Mouse (Mus musculus): ENCODE measurements around the gene Rps27.

Rps27 gene

GRCm38 (mm10) chr3:90231075-90231474 is 17.6 kb upstream of the Rps27 start:
- DNase-seq (ENCODE audit: low read depth): no peak

- no peak for DNase-seq (ENCODE audit: low read depth)
Measured at GRCm38 (mm10) chr3:90224331-90224730, 10.9 kb upstream of the Rps27 start.

- no peak for DNase-seq (ENCODE audit: low read depth)
Measured at GRCm38 (mm10) chr3:90222941-90223340, 9.5 kb upstream of the Rps27 start.

DNA sequence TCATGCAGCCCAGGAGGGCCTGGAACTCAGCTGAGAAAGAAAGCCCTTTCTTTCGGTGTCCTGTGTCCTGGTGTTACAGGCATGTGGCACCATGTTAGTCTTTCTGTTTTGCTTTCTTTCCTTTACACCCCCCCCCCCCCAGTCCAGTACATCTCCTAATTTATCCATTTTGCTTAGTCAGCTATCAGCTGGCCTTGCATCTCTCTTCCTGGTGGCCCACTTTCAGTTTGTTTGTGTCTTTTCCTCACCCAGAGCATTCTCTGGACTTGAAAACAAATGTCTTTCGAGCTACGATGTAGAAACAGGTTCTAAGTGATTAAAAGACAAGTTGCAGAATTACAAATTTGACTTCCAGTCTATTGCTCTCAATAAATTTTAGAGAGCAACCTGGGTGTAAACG is 9.0 kb upstream of the Rps27 start:
- DNase-seq (ENCODE audit: low read depth): no peak

GRCm38 (mm10) chr3:90221123-90221522 is 7.7 kb upstream of the Rps27 start:
- DNase-seq (ENCODE audit: low read depth): no peak

- no peak for DNase-seq (ENCODE audit: low read depth)
Measured at GRCm38 (mm10) chr3:90220531-90220951, 7.1 kb upstream of the Rps27 start.

DNA sequence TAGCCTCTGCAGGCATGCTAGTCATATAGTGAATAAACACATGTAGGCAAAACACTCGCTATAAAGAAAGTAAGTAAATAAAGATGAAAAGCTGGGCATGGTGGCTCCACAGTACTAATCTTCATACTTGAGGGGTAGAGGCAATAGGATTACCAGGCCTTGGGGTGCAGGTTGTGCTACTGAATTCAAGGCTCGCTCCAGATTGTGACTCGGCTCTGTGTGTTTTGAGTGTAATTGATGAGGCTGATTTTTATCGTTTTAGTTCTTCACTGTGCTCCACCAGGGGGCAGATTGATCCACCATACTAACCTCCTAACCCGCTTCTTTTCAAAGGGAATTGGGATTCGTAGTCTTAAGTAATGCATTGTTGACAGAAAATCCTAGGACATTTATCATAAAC is 6.6 kb upstream of the Rps27 start:
- peak; percentile 80 for DNase-seq (ENCODE audit: low read depth)

- DNase-seq (ENCODE audit: low read depth): peak; percentile 44
Measured at GRCm38 (mm10) chr3:90215825-90216380, 2.5 kb upstream of the Rps27 start.

- no peak for DNase-seq (ENCODE audit: low read depth)
Measured at GRCm38 (mm10) chr3:90213956-90214684, 669 bp upstream of the Rps27 start.

DNA sequence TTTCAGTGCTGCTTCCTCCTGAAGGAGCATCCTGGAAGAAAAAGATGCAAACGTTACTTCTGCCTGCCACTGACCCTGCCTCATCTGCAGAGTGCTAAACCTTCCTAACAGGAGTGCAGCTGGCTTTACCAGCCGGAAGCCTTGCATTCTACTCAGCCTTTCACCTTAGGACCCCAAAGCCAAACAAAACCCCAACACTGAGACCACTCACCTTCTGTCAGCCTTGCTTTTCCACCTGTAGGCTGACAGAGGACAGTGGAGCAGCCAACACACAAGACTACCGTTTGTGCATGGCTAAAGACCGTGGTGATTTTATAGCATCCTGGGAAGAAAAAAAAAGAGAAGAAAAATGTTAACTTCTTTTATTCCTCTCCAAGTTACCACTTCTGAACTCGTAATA is 728 bp downstream of the Rps27 start:
- peak; percentile 33 for DNase-seq (ENCODE audit: low read depth)

- peak; percentile 61 for DNase-seq (ENCODE audit: low read depth)
Measured at GRCm38 (mm10) chr3:90211475-90212398, 1.7 kb downstream of the Rps27 start.

GRCm38 (mm10) chr3:90209908-90210566 is 3.4 kb downstream of the Rps27 start:
- peak; percentile 17 for DNase-seq (ENCODE audit: low read depth)

DNA sequence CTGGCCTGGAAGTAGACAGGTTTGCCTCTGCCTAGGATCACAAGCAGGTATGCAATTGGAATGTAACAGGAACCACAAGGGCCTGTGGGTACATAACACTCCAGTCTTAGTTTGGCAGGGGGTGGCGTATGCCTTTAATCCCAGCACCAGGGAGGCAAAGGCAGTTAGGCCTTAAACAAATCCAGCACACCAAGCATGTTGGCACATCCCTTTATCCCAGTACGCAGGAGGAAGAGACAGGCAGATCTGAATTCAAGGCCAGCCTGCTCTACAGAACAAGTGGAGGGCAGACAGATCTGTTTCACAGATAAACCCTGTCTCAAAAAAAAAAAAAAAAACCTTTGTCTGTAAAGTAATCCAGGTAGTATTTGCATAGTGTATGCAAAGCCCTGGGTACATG is 4.8 kb downstream of the Rps27 start:
- DNase-seq (ENCODE audit: low read depth): no peak

DNA sequence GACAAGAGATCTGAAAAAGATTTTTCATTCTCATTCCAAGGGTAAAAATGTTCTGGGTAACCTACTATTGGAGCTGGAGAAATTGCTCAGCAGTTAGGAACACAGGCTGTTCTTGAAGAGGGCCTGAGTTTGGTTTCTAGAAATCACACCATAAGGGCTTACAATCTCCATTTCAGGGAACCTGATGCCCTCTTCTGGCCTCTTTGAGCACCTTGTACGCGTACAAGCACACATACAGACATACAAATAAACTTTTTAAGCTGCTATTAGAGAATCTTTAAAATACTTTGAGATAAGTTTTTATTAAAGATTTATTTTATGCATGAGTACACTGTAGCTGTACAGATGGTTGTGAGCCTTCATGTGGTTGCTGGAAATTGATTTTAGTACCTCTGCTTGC is 8.9 kb downstream of the Rps27 start:
- DNase-seq (ENCODE audit: low read depth): no peak

DNA sequence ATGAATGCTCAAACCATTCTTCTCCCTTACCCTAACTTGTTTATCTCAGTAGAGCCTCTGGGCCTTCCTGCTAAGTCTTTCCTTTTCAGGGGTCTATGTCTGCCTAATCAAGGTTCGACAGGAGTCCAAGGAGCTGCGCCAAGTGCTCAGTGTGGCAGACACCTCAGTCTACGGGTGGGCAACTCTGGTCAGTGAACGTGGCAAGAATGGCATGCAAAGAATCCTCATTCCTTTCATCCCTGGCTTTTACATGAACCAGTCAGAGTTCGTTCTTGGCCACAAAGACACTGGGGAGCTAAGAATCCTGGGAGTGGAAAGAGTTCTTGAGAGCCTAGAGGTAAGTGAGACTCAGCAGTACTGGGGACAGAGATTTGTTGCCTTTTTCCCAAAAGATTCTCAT is 9.8 kb downstream of the Rps27 start:
- DNase-seq (ENCODE audit: low read depth): no peak

DNA sequence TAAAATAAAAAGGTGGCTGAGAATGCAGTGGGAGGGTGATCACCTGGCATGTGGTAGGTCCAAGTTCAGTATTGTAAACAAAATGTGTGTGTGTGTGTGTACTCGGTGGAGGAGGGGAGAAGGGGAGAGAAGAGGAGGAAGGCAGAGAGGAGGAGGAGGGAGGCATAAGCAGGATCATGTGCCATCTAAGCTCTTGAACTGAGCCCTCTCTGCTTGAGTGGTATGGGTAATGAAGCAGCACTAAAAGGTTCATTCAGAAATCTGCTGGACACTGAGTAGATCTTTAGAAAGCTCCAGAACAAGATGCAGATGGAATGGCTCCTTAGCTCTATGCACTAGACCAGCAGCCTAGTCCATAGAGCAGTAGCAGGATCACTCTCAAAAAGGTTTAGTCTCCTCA is 10.6 kb downstream of the Rps27 start:
- DNase-seq (ENCODE audit: low read depth): no peak

DNA sequence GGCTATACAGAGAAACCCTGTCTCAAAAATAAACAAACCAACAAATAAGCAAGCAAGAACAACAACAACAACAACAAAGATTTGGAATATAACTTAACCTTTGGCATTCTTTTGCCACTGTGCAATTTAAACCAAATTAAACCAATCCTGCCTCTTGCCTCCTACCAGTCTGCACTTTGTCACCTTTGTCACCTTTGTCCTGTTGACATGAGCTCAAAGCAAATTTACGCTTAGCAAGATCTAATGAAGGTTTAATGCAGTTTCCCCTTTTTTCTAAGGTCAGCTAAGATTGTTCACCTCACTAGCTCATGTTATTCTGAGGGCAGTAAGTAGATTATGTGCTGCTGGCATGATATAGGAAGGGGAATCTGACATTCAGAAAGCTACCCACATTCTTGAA is 15.9 kb downstream of the Rps27 start:
- DNase-seq (ENCODE audit: low read depth): no peak

- DNase-seq (ENCODE audit: low read depth): no peak
Measured at GRCm38 (mm10) chr3:90195644-90196043, 17.8 kb downstream of the Rps27 start.

- DNase-seq (ENCODE audit: low read depth): no peak
Measured at GRCm38 (mm10) chr3:90194759-90195158, 18.7 kb downstream of the Rps27 start.

GRCm38 (mm10) chr3:90190859-90191510 is 22.5 kb downstream of the Rps27 start:
- no peak for DNase-seq (ENCODE audit: low read depth)

DNA sequence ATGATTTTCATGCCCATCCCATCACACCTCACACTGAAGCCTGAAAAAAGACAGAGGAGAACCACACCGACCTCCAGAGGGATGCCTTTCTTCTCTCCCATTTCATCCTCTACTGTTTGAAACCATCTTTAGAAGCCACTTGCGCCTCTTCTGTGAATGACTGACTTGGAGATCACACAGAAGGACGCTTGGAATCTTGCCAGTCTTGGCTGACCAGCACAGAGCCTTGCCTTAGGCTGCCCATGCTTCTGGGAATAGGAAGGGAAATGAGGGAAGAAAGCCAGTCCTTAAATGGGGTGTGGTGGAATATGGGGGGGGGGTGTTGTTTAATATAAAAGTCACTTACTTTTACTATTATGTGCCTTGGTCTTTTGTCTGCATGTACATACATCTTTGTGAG is 29.9 kb downstream of the Rps27 start:
- DNase-seq (ENCODE audit: low read depth): no peak

GRCm38 (mm10) chr3:90179566-90179965 is 33.9 kb downstream of the Rps27 start:
- DNase-seq (ENCODE audit: low read depth): no peak

All from naive thymus-derived CD4-positive, alpha-beta T cell, adult 2 months (primary cell).